Mouse (Mus musculus) liver, adult (tissue): ENCODE data around the gene Gm20388.

ENCODE experiments used
- GATA4 ChIP-seq: IDR thresholded peaks from 2 replicates; pipeline ENCODE4 v1.6.1; 2014; ENCODE audit warnings: mild to moderate bottlenecking, low read length; ENCODE audit not compliant: insufficient replicate concordance

Gm20388 gene

DNA sequence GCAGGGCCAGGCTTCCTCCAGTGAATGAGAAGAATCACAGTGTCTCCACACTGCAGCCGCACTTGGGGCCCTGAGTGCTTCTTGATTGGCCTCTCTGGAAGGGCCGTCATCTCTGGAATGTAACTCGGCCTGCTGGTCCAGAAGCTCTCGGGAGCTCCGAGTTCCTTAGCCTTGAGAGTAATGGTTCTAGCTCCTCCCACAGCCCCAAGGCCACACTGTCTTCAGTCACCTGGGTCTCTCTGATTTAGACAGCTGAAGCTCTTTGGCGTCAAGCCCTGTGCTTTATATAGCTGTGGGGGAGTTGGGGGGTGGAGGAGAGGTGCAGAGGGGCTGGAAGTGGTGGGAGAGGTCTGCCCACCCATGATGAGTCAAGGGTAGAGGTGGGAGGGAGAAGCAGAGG, 2626.4 kb downstream of the Gm20388 start:
- no peak for TF ChIP-seq GATA4

DNA sequence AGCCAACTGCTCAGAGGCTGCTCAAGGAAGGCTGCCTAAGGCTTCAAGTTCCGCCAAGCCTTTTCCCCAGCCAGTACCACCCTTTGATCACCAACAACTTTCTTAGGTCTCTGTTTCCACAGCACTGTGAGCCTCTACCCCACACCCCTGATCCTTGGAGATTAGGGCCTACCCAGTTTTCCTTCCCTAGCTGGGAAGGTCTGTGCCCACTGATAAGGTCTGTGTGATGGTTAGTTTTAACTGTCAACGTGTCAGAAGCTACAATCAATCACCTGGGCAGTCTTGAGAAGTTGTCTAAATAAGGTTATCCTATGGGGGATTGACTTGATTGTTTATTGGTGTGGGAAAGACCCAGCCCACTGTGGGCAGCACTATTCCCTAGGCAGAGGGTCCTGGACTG, 2627.2 kb downstream of the Gm20388 start:
- TF ChIP-seq GATA4: no peak

DNA sequence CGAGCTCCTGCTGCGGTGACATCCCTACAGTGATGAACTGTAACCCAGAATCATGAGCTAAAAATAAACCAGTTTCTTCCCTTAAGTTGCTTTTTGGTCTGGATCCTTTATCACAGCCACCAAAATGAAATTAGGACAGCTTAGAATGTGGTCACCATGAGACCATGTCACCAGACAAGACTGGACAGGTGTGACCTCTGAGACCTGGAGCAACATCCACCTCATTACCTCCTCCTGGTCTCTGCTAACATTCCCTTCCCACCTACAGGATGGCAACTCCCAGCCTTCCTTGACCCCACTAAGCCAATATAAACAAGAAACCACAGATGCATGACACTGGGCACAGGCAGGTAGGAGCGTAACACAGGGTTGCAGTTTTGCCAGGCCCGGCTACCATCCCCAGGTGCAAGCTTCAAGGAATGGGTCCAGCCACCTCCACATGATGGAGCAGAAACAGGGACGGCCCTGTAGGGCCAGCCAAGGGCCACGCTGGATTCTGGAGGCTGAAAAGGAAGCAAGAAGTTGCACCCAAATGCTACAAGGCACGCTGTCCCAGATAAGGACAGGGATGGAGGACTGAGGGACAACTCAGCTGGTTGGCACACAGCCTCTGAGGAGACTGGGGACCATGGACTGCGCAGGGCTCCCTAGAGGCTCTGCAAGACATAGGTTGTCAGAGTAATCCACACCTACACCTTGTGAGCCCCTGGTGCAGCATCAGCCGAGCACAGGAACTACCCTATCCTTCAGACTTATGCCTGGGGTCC, 2627.9 kb downstream of the Gm20388 start:
- TF ChIP-seq GATA4: no peak

DNA sequence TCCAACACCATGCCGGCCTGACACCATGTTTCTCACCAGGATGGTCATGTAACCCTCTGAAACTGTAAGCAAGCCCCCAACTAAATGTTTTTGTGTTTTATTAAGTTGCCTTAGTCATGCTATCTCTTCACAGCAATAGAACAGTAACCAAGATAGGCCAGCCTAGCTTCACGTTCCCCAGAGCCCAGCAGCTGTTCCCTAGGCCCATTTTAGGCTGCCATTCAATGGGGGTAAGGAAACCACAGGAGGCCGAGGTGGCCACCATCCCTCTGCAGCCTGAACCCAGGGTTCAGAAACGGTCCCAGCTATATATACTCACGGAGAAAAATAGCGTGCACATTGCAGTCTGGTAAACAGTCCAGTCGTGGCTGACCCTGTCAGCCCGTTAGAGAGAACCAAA, 2633.5 kb downstream of the Gm20388 start:
- TF ChIP-seq GATA4: no peak

DNA sequence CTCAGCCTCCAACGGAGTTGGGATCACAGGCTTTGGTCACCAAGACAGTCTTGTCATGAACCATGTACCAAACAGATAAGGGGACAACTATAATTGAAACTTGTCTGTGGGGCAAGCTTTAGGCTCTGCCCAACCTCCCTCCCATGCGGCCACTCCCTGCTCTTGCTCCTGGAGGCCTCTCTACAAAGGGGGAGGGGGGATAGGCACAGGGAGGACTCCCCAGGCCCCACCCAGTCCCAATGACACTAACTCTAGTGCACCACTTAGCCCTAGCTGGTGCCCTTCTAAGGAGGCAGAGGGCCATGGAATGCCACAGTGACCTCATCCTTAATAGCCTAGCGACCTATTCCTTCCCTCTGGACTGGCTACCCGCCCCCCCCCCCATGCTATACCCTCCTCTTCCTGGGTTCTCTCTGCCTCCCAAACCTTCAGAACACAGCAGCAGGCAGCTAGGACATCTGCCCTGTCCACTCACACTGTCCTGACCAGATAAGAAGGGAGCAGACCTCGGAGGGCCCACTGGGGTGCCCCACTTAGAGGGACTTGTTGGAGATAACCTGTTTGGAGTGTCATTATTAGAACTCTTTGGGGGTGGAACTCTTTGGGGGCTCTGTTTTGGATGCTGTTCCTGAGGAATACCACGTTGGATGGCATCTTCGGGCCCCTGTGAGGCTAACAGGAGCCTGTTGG, 2635.6 kb downstream of the Gm20388 start:
- TF ChIP-seq GATA4: no peak

DNA sequence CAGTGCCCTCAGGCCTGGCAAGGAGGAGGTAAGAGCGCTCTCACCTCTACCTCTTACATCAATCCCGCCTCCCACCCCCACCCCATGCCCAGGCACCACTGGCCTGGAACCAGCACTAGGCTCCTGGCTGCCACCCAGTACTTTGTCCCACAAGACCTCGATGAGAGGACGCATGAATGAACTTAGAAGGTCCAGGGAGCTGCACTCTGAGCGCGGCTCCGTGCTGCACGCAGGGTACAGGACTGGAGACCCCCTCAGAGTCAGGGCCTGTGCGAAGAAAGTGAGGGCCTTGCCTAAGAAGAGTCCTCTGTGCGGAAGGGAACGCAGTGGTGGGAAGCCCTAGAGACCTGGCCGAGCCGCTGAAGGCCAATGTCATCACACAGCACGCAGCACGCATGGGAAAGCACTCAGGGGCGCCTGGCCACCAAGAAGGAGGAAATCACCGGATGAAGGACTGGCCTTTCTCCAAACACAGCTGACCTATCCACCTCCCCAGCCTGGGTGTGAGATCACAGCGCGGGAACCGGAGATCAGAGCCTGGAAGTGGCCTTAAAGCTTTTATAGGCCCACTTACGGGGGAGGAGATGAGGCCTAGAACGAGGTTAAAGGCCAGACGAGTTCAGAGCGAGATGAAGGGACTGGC, 2636.3 kb downstream of the Gm20388 start:
- TF ChIP-seq GATA4: peak; percentile 16; the same call in 1 of the 2 replicates

DNA sequence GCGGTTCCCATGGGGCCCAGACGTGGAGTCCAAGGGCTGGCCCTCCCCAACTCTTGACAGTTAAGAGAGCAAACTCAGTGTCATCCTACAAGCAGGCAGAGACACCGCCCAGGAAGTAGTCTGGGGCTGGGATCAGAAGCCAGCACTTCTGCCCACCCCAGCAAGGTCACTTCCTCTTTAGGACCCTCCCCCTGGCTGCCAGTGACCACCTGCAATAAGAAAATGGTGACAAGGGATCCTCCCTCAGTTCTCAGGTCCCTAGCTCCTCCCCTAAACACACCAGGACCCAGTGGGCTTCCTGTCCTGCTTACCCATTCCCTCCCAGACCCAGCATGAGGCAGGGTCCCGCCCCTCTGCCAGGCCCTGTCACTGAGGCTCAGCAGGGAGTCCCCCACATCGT, 2637.2 kb downstream of the Gm20388 start:
- TF ChIP-seq GATA4: no peak

DNA sequence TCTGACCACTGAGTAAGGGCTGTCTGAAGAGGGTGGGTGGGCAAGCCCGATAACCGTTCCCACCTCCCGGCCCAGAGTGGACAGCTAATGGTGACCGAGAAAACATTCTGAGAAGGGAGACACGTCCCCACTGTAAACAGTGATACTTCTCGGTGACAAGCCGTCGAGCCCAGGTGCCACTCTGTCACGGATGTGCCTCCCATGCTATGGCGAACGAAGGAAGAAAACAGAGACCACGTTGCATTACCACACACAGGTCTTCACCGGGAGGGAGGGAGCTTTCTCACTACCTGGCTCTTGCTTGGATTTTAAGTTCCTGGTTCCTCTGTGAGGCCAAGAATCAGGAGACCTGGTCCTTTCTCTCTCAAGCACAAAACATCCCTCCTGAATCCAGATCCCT, 2637.7 kb downstream of the Gm20388 start:
- no peak for TF ChIP-seq GATA4

DNA sequence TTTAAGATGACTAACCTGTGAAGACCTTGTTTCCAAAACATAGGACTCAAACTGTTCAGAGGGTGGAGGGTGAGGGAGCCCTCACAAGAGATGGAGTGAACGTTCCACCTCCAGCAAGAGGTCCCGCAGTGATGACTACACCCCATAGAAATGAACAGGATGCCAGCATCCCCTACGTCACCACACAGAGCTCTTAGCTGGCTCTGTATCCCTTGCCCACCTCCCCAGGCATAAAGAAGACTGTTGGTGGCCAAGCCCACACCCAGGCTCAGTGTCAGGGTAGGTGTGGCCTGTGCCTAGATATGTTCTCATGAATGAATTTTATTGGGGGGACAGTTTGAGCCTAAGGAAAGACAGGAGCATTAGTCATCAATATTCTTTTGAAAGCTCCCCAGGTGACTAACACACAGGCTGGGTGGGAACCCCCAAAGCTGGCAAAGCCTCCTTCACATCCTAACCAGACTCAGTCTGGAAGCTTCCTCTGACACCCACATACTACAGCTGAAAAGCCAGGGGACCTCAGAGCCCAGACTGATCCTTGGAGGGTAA, 2638.3 kb downstream of the Gm20388 start:
- TF ChIP-seq GATA4: no peak

DNA sequence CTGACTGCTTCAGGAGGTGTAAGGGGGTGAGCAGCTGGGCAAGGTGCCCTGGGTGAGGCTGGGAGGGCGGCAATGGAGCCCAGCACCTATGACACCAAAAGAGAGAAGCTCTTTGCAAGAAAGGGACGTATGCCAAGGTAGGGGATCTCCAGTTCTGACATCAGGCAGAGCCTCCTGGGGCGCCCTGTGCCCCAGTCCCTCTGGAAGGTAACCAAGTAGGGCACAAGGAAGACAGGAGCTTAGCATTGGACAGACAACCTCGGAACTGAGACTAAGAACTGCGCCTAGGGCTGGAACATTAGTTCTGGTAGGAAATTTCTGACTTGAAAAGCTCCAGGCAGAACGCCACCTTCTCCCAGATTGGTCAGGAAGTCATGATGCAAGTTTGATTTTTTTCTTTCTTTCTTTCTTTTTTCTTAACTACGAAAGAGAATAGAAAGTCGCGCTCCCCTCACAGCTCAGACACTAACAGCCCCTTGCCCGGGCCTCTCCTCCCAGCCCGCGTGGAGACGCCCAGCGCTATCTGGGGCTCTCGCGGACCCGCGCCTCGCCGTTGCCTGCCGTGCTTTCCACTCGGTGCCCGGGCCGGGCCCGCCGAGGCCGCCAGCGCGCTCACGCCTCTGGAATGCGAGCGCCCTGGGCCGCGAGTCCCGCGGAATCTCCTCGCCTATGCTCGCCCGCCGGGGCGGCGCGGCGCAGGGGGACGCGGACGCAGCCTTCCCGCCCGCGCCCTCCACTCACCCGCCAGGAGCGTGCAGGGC, 2639.8 kb downstream of the Gm20388 start:
- no peak for TF ChIP-seq GATA4

DNA sequence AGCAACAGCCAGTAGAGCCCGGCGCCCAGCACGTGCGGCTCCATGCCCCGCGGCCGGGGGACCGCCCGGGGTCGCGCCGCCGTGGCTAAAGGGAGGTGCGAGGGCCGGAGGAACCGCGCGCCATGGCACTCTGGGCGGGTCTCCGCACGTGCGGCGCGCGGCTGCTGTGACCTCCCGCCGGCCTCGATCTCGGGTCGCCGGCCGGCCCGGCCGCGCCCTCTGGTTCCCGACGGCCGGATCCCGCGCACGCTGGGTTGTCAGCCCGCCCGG, 2640.3 kb downstream of the Gm20388 start:
- no peak for TF ChIP-seq GATA4

DNA sequence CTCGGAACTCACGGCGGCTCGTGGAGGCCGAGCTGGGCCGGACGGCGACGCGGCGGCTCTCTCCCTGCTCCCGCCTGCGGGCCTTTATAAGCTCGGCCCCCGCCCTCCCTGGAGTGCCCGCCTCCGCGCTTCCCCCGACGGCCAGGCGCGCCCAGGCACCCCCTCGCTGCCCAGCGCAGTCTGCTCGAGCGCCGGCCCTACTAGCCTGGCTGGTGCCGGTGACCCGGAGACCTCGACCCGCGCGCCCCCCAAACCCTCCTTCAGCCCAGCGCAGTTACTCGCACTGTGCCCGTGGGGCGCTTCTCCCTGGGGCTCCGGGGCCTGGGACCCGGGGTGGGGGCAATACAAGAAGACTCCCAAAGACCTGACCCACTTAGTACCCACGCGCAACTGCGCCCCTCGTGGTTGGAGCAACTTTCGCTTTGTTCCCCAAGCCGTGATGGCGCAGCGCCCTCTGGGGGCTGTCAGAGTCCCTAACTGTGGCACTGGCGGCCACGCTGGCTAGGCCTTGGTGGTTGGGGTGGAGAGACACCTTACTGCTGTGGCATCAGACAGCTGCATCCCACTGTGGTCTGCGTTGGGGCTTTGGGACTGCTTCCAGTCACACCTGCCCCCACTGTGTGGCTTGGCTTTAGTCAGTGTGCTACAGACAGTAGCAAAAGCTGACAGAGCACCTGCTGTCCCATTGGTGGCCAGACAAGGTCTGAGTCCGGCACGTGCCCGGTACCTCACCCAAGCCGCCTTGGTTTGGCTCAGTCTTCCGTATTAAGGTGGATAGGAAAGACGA, 2640.8 kb downstream of the Gm20388 start, which contains the start of gene Piezo1:
Gene Piezo1 (minus strand): TSS at position 65 of the 787 bp plus-strand sequence.
- no peak for TF ChIP-seq GATA4

DNA sequence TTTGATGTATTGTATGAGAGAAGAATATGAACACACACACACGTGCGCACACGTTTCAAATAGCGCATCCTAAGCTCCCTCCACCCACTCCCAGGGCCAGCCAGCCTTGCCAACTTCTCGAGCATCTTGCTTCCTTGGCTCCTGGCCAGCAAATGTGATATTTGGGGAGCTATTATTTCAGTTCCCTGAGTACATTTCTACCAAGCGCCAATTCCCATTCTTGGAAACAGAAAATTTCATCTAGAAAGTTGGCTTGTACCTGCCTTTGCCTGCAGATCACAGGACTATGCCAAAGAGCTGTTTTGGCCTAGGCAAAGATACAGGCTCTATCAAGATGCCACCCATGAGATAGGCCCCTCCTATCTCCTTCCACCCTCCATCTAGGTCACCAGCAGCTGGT, 2644.1 kb downstream of the Gm20388 start:
- TF ChIP-seq GATA4: no peak
